Comparison of ENCODE assay signal across 1 mouse cellular context in genomic region chr11:100823543-100824313, GRCm38 (mm10).
A peak's percentile ranks its signal among the peaks of the same experiment; 100 is the strongest.
TF ChIP-seq lines count a peak whose summit lies in the region.

No protein-coding gene starts in this region.

TF ChIP-seq in MEL, 35 proteins besides CTCF, POLR2A, EP300 and RAD21 (continued from another document):
- TF ChIP-seq BHLHE40 (IDR thresholded peaks at IDR 0.05; ENCODE audit: borderline replicate concordance, low read depth, low read length), result peak; percentile 82; the same call in 1 of the 2 replicates
- no peak for TF ChIP-seq CHD2 (IDR thresholded peaks at IDR 0.05; ENCODE audit: low read length)
- TF ChIP-seq KAT2A (conservative IDR thresholded peaks at IDR 0.05; ENCODE audit: low read depth, low read length), result no peak
- TF ChIP-seq GATA1 (IDR thresholded peaks at IDR 0.05; ENCODE audit: low read depth, low read length), result peak; percentile 71
- no peak for TF ChIP-seq SMC3 (IDR thresholded peaks at IDR 0.05; ENCODE audit: low read depth, low read length)
- TF ChIP-seq UBTF (IDR thresholded peaks at IDR 0.05; ENCODE audit: borderline replicate concordance, insufficient read depth, low read depth, low read length), result no peak
- no peak; the same call in 1 of the 2 replicates for TF ChIP-seq RCOR1 (IDR thresholded peaks at IDR 0.05; ENCODE audit: low read depth, low read length)
- no peak for TF ChIP-seq E2F4 (IDR thresholded peaks at IDR 0.05; ENCODE audit: borderline replicate concordance, low read depth, low read length)
- TF ChIP-seq ZKSCAN1 (IDR thresholded peaks at IDR 0.05; ENCODE audit: low read depth, low read length), result no peak
- TF ChIP-seq MYC (IDR thresholded peaks at IDR 0.05; ENCODE audit: low read depth, low read length), result peak; percentile 95
TF ChIP-seq in MEL: peak in this region for 12.
